Mouse (Mus musculus) kidney, embryonic 16.5 days (tissue): ENCODE data around the gene Maml3. TPM values are rescaled to one million over a fixed set of nuclear protein-coding genes. Genes with fewer than 3 reads are reported as not detected.
A peak's percentile ranks its signal among the peaks of the same experiment; 100 is the strongest.

Experiments
- ATAC-seq: fragments of 200-750 bp; cut with Nextera tagmentation; 2 replicates; pipeline ENCODE4 v1.8.0; 2017; ENCODE audit warnings: moderate TSS enrichment; ENCODE audit not compliant: low FRiP score, low TSS enrichment
- H3K27ac ChIP-seq: fragments of 300-500 bp; sonication (generic); 2 replicates; pipeline ENCODE4 v1.5.1; 2014; ENCODE audit warnings: low read length
- H3K27me3 ChIP-seq: fragments of 300-500 bp; sonication (generic); 2 replicates; pipeline ENCODE4 v1.6.1; 2014; ENCODE audit warnings: low read length, control low read depth, mixed read lengths; ENCODE audit not compliant: insufficient read depth
- H3K36me3 ChIP-seq: fragments of 300-500 bp; sonication (generic); 2 replicates; pipeline ENCODE4 v1.6.1; 2014; ENCODE audit warnings: low read length, control low read depth, mixed read lengths; ENCODE audit not compliant: insufficient read depth
- H3K4me1 ChIP-seq: fragments of 300-500 bp; sonication (generic); 2 replicates; pipeline ENCODE4 v1.6.1; 2014; ENCODE audit warnings: low read length, control low read depth, mixed read lengths; ENCODE audit not compliant: insufficient read depth
- H3K4me2 ChIP-seq: fragments of 300-500 bp; sonication (generic); replicated peaks from 2 replicates; pipeline ENCODE4 v1.6.1; 2014; ENCODE audit warnings: low read depth, low read length
- H3K4me3 ChIP-seq: fragments of 300-500 bp; sonication (generic); 2 replicates; pipeline ENCODE4 v1.5.1; 2014; ENCODE audit warnings: mild to moderate bottlenecking, low read length
- H3K9ac ChIP-seq: fragments of 300-500 bp; sonication (generic); replicated peaks from 2 replicates; pipeline ENCODE4 v1.6.1; 2014; ENCODE audit warnings: low read length
- H3K9me3 ChIP-seq: fragments of 300-500 bp; sonication (generic); 2 replicates; pipeline ENCODE4 v1.6.1; 2016; ENCODE audit warnings: low read length, control low read depth
- WGBS: fragments of 180-500 bp; shearing (Covaris S2); extraction: QIAGEN DNeasy Blood & Tissue Kit; methylation state at CpG from one replicate; pipeline ENCODE4 v1.1.7; 2014; 5-methylcytosine and 5-hydroxymethylcytosine counted together
- polyA plus RNA-seq: library from polyadenylated mRNA; unstranded; fragments of >200 nt; fragmentation: Nextera tagmentation; extraction: Ambion mirVana; gene quantifications from 2 replicates; pipeline ENCODE4 v1.2.1, GENCODE M21; 2015

Maml3 gene
- polyA plus RNA-seq, 1 experiment from 2014 or later, result 6.7 TPM

- no peak overlapping the region for H3K4me2 ChIP-seq
- ATAC-seq, result no peak
- H3K9ac ChIP-seq, result no peak overlapping the region
- no peaks in the 10 kb centered on the region for H3K27me3 ChIP-seq
- no peaks in the 10 kb centered on the region for H3K9me3 ChIP-seq
- H3K4me1 ChIP-seq, result peaks cover 42% of the 10 kb centered on the region
- no peak overlapping the region for H3K27ac ChIP-seq
- WGBS, result 80% methylated on average over 14 of the region's 14 CpGs
- no peak overlapping the region for H3K4me3 ChIP-seq
- H3K36me3 ChIP-seq, result no peaks in the 10 kb centered on the region
Measured at GRCm38 (mm10) chr3:52048082-52048481, 56.8 kb downstream of the Maml3 start.

- Histone ChIP-seq H3K9ac (peak overlapping the region; percentile 73), H3K4me1 (peaks cover 43% of the 10 kb centered on the region)
- no peak for ATAC-seq
Measured at GRCm38 (mm10) chr3:52047537-52047936, 57.3 kb downstream of the Maml3 start.

GRCm38 (mm10) chr3:52046895-52047372 is 57.9 kb downstream of the Maml3 start:
- peaks cover 43% of the 10 kb centered on the region for H3K4me1 ChIP-seq
- H3K27ac ChIP-seq, result peak overlapping the region; percentile 97
- WGBS, result under 1% methylated on average over 13 of the region's 13 CpGs
- peak; percentile 92 for ATAC-seq
- H3K27me3 ChIP-seq, result no peaks in the 10 kb centered on the region
- H3K9ac ChIP-seq, result peak overlapping the region; percentile 73
- no peaks in the 10 kb centered on the region for H3K36me3 ChIP-seq
- peak overlapping the region; percentile 38 for H3K4me3 ChIP-seq
- no peaks in the 10 kb centered on the region for H3K9me3 ChIP-seq
- H3K4me2 ChIP-seq, result peak overlapping the region; percentile 59

More at GRCm38 (mm10) chr3:52047537-52047936, 57.3 kb downstream of the Maml3 start:
- Histone ChIP-seq H3K27ac (peak overlapping the region; percentile 97), H3K36me3 (no peaks in the 10 kb centered on the region), H3K9me3 (no peaks in the 10 kb centered on the region), H3K4me3 (peak overlapping the region; percentile 38; the same call in 1 of the 2 replicates), H3K4me2 (peak overlapping the region; percentile 59), H3K27me3 (no peaks in the 10 kb centered on the region)
- 83% methylated on average over 8 of the region's 8 CpGs for WGBS

DNA sequence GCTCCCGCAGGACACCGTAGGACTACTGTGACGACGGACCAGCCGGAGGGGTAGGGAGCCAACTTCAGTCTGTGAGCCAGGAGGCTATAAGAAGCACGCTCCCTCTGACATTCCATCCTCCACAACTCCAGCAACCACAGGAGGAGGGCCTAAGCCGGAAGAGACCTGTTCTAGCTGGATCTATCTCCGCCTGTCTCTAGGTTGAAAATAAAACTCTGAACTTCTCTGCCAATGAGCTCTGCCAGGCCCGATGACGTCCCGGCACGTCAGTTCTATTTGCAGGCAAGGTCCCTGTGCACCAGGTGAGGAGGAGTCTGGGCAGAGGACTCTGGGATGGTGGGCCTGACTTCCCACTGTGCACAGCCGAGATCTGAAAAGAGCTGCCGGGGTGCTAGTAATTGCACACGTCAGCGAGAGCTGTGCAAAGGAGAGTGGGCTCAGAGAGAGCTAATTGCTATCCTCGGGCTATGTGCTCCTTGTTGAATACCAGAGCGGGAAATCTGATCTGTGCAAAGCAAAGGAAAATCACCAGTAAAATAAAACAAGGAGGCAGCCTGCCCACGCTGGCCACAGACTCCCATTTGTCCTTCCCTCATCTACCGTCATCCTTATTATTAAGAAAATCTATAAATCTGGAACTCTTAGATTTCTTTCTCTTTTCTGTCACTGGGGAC is 58.7 kb downstream of the Maml3 start:
- 3% methylated on average over 20 of the region's 20 CpGs for WGBS
- H3K4me2 ChIP-seq, result peak overlapping the region; percentile 59
- H3K4me1 ChIP-seq, result peaks cover 47% of the 10 kb centered on the region
- H3K4me3 ChIP-seq, result peak overlapping the region; percentile 38
- H3K27ac ChIP-seq, result peak overlapping the region; percentile 97
- H3K9ac ChIP-seq, result peak overlapping the region; percentile 73
- no peaks in the 10 kb centered on the region for H3K9me3 ChIP-seq
- no peaks in the 10 kb centered on the region for H3K36me3 ChIP-seq
- ATAC-seq, result peak; percentile 88
- no peaks in the 10 kb centered on the region for H3K27me3 ChIP-seq

DNA sequence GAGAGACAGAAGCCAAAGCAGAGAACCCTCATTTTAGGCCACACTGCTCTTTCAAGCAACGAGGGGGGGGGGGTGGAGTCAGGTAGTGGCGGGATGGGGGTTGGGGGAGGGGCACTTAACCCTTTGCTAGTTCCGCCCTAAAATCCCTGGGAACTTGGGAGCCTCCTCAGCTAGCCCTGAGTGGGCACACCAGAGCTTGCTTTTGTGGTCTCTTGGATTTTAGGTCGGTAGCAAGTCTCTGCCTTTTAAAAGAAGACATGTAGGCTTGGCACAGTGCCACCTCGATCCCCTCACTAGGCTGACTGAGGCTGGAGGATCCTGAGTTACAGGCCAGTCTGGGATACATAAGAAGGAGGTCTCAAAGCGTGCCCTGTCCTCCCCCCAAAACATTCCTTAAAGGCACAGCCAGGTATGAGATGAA is 59.6 kb downstream of the Maml3 start:
- no peak overlapping the region for H3K4me3 ChIP-seq
- peaks cover 47% of the 10 kb centered on the region for H3K4me1 ChIP-seq

DNA sequence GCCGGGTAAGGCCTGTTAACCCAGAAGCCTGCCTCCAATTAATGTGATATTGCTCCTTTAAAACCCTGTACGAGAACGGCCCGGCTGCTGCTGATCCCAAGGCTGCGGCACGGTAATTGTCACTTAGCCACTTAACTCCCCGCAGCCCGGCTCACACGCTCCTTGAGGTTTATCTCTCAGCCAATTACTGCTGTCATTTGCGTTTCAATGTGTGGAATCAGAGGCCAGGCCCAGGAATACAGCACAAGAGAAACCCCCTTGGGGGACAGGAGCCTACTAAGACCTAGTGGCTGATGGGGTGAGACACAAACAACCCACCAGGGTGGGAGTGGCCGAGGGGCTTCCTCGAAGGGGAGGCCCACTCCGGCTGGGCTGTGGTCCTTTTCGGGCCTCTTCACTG is 60.2 kb downstream of the Maml3 start:
- Histone ChIP-seq H3K9me3 (no peaks in the 10 kb centered on the region), H3K4me2 (peak overlapping the region; percentile 59), H3K9ac (peak overlapping the region; percentile 73), H3K27me3 (no peaks in the 10 kb centered on the region), H3K4me1 (peaks cover 47% of the 10 kb centered on the region), H3K4me3 (no peak overlapping the region), H3K36me3 (no peaks in the 10 kb centered on the region), H3K27ac (peak overlapping the region; percentile 97)
- no peak for ATAC-seq
- WGBS, result 14% methylated on average over 14 of the region's 14 CpGs

More for the DNA sequence above, 59.6 kb downstream of the Maml3 start:
- H3K27ac ChIP-seq, result peak overlapping the region; percentile 97
- H3K36me3 ChIP-seq, result no peaks in the 10 kb centered on the region
- H3K27me3 ChIP-seq, result no peaks in the 10 kb centered on the region
- no peaks in the 10 kb centered on the region for H3K9me3 ChIP-seq
- 12% methylated on average over 6 of the region's 6 CpGs for WGBS
- peak overlapping the region; percentile 73 for H3K9ac ChIP-seq
- peak overlapping the region; percentile 59 for H3K4me2 ChIP-seq
- ATAC-seq, result no peak

DNA sequence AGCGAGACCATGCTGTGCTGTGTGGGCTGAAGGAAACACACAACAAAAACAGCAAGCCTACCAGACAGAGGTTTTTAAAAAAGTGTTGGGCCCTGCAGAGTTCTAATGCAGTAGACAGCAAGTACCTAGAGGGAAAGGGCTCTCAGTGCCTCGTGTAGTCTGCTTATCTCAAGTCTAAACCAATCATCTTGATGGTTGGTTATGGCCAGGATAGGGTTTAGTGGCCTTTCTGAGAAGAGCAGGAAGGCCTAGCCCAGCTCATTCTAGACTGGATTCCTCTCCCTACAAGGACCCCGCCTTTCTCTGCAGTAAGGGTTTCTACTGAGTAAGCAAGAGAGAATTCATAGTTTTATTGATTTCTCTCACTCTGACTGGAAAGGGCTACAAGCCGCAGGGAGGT is 61.0 kb downstream of the Maml3 start:
- Histone ChIP-seq H3K36me3 (no peaks in the 10 kb centered on the region), H3K4me1 (peaks cover 47% of the 10 kb centered on the region), H3K9ac (peak overlapping the region; percentile 73), H3K4me3 (no peak overlapping the region), H3K9me3 (no peaks in the 10 kb centered on the region), H3K27me3 (no peaks in the 10 kb centered on the region), H3K4me2 (no peak overlapping the region), H3K27ac (peak overlapping the region; percentile 97)
- WGBS, result 58% methylated on average over 4 of the region's 4 CpGs
- no peak for ATAC-seq

- peaks cover 52% of the 10 kb centered on the region for H3K4me1 ChIP-seq
Measured at GRCm38 (mm10) chr3:52042680-52043079, 62.2 kb downstream of the Maml3 start.

GRCm38 (mm10) chr3:52039958-52040357 is 64.9 kb downstream of the Maml3 start:
- no peak overlapping the region for H3K4me2 ChIP-seq
- no peaks in the 10 kb centered on the region for H3K27me3 ChIP-seq
- no peak overlapping the region for H3K27ac ChIP-seq
- peaks cover 55% of the 10 kb centered on the region for H3K4me1 ChIP-seq
- no peak for ATAC-seq
- no peak overlapping the region for H3K4me3 ChIP-seq
- H3K9me3 ChIP-seq, result no peaks in the 10 kb centered on the region
- no peak overlapping the region for H3K9ac ChIP-seq
- 78% methylated on average over 7 of the region's 7 CpGs for WGBS
- H3K36me3 ChIP-seq, result no peaks in the 10 kb centered on the region

More at GRCm38 (mm10) chr3:52042680-52043079, 62.2 kb downstream of the Maml3 start:
- no peaks in the 10 kb centered on the region for H3K27me3 ChIP-seq
- H3K9me3 ChIP-seq, result no peaks in the 10 kb centered on the region
- no peak overlapping the region for H3K4me3 ChIP-seq
- WGBS, result 84% methylated on average over 3 of the region's 3 CpGs
- H3K4me2 ChIP-seq, result no peak overlapping the region
- no peak overlapping the region for H3K9ac ChIP-seq
- no peak overlapping the region for H3K27ac ChIP-seq
- ATAC-seq, result no peak
- no peaks in the 10 kb centered on the region for H3K36me3 ChIP-seq

DNA sequence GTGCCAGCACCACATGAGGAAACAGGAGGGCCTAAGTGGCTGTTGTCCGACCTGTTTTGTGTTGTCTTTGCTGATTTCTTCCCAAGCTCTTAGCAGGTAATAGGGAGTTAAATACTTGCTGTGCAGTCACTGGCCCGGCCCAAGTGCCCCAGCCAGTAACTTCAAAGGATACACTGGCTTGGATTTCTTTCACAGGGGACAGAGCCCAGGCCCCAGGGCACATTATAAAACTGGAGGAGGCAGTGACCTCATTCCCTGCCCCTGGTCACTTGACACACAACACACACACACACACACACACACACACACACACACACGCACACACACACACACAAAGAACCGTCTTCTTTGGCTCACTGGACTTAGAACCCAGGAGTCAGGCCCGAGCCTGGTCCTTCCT is 67.6 kb downstream of the Maml3 start:
- H3K36me3 ChIP-seq, result no peaks in the 10 kb centered on the region
- H3K9ac ChIP-seq, result no peak overlapping the region
- H3K9me3 ChIP-seq, result no peaks in the 10 kb centered on the region
- peak; percentile 41; the same call in 1 of the 2 replicates for ATAC-seq
- peaks cover 58% of the 10 kb centered on the region for H3K4me1 ChIP-seq
- H3K4me2 ChIP-seq, result no peak overlapping the region
- peak overlapping the region; percentile 77 for H3K27ac ChIP-seq
- 20% methylated on average over 5 of the region's 5 CpGs for WGBS
- H3K4me3 ChIP-seq, result no peak overlapping the region
- no peaks in the 10 kb centered on the region for H3K27me3 ChIP-seq
